Mouse (Mus musculus): Measurements from ENCODE around the gene Dapp1. TPM values are rescaled to one million over a fixed set of nuclear protein-coding genes. Genes with fewer than 3 reads are reported as not detected.

The Dapp1 gene
- polyA plus RNA-seq, 1 experiment from 2014 or later: 1.2 TPM

DNA sequence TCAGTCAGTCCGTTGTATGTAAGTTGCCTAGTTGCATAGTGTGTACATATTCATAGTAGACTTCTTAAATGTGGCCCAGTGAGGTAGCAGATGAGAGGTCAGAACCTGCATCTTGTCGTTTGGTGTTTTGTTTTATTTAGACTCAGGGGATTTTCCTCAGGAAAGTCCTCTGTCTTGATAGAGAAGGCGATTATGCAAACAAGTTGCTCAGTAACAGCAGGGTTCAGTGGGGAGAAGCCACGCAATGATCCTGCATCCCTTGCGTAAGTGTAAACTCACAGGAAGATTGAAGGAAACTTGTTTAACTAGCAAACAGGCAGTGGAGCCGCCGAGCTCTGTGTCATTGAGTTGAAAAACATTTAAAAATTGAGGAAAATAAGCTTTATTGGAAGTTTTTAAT lies 93.4 kb downstream of the Dapp1 start:
- Histone ChIP-seq H3K27ac (replicated peaks; ENCODE audit: low read depth, low read length) (no peak overlapping the region), H3K4me3 (replicated peaks; ENCODE audit: low read depth, low read length) (no peak overlapping the region), H3K9ac (replicated peaks; ENCODE audit: low read length) (no peak overlapping the region), H3K36me3 (ENCODE audit: control insufficient read depth, insufficient read depth, low read length) (peaks cover 11% of the 10 kb centered on the region), H3K27me3 (ENCODE audit: control insufficient read depth, insufficient read depth, low read length) (no peaks in the 10 kb centered on the region), H3K4me2 (ENCODE audit: low read length) (no peak overlapping the region), H3K9me3 (ENCODE audit: control insufficient read depth, low read length) (no peaks in the 10 kb centered on the region), H3K4me1 (ENCODE audit: control insufficient read depth, insufficient read depth, low read length) (no peaks in the 10 kb centered on the region)
- ATAC-seq (ENCODE audit: low FRiP score, low TSS enrichment) (no peak), DNase-seq (no peak)
- WGBS: 57% methylated on average over 7 of the region's 7 CpGs

DNA sequence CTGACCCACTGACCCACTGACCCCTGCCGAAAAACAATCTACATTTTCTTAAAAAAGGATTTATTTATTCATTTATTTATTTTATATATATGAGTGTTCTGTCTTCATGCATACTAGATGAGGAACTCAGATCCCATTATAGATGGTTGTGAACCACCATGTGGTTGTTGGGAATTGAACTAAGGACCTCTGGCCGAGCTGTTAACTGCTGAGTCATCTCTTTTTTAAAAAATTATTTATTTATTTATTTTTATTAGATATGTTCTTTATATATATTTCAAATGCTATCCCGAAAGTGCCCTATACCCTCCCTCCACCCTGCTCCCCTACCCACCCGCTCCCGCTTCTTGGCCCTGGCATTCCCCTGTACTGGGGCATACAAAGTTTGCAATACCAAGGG lies 100.3 kb downstream of the Dapp1 start:
- Histone ChIP-seq H3K27ac (replicated peaks; ENCODE audit: low read depth, low read length) (no peak overlapping the region), H3K9me3 (ENCODE audit: control insufficient read depth, low read length) (no peaks in the 10 kb centered on the region), H3K9ac (replicated peaks; ENCODE audit: low read length) (no peak overlapping the region), H3K4me3 (replicated peaks; ENCODE audit: low read depth, low read length) (no peak overlapping the region), H3K27me3 (ENCODE audit: control insufficient read depth, insufficient read depth, low read length) (no peaks in the 10 kb centered on the region), H3K36me3 (ENCODE audit: control insufficient read depth, insufficient read depth, low read length) (peaks cover 5% of the 10 kb centered on the region; the same call in 1 of the 2 replicates), H3K4me1 (ENCODE audit: control insufficient read depth, insufficient read depth, low read length) (no peaks in the 10 kb centered on the region), H3K4me2 (ENCODE audit: low read length) (no peak overlapping the region)
- DNase-seq: no peak
- WGBS: 91% methylated on average over 5 of the region's 5 CpGs
- no peak for ATAC-seq (ENCODE audit: low FRiP score, low TSS enrichment)

Other genes with a start within 250 kb of the Dapp1 start
- 916 and 1,070 TPM in 2 replicates for gene H2afz, start 117.1 kb downstream of the Dapp1 start, polyA plus RNA-seq (2014; fragmentation: Nextera tagmentation; extraction: Ambion mirVana)
- 14.0 and 15.8 TPM in 2 replicates for gene Dnajb14, start 113.9 kb downstream of the Dapp1 start, polyA plus RNA-seq (2014; fragmentation: Nextera tagmentation; extraction: Ambion mirVana)
- 130 and 139 TPM in 2 replicates for gene Lamtor3, start 63.0 kb downstream of the Dapp1 start, polyA plus RNA-seq (2014; fragmentation: Nextera tagmentation; extraction: Ambion mirVana)
- 0.12 and 0.18 TPM in 2 replicates for gene 1110002E22Rik, start 83.5 kb upstream of the Dapp1 start, polyA plus RNA-seq (2014; fragmentation: Nextera tagmentation; extraction: Ambion mirVana)
- gene Gm5105, start 85.8 kb upstream of the Dapp1 start, polyA plus RNA-seq (2014; fragmentation: Nextera tagmentation; extraction: Ambion mirVana): not detected in 2 replicates
- gene Trmt10a, start 161.9 kb upstream of the Dapp1 start, polyA plus RNA-seq (2014; fragmentation: Nextera tagmentation; extraction: Ambion mirVana): 7.6 and 10.1 TPM in 2 replicates
- gene Mttp, start 163.4 kb upstream of the Dapp1 start, polyA plus RNA-seq (2014; fragmentation: Nextera tagmentation; extraction: Ambion mirVana): 6.6 and 7.0 TPM in 2 replicates
- not detected in 2 replicates for gene 4930579F01Rik, start 212.3 kb upstream of the Dapp1 start, polyA plus RNA-seq (2014; fragmentation: Nextera tagmentation; extraction: Ambion mirVana)
- 1.1 and 1.4 TPM in 2 replicates for gene Adh7, start 236.2 kb upstream of the Dapp1 start, polyA plus RNA-seq (2014; fragmentation: Nextera tagmentation; extraction: Ambion mirVana)

All from midbrain, embryonic 14.5 days (tissue).